Mouse (Mus musculus): ENCODE measurements around the gene Poldip3. TPM values are rescaled to one million over a fixed set of nuclear protein-coding genes. Genes with fewer than 3 reads are reported as not detected.
A peak's percentile ranks its signal among the peaks of the same experiment; 100 is the strongest.

Poldip3 gene
- polyA plus RNA-seq, 1 experiment from 2014 or later: 89.4 TPM

DNA sequence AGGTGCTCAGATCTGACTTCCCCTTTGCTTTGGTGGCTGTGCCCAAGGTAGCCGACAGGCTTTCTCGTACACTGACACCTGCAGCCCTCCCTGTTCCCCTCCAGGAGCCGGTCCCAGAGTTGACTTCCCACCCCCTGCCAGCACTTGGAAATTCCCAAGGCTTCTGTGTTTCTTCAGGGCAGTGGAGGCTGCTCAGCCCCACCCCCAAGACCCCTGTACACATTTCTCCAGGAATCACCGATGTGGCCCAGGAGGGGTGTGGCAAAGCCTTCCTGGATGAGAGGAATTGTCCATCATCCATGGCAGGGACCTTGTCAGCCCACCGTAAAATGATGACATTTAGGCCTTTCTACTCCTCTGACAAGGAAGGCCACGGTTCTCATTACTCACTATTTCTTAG is 37.9 kb downstream of the Poldip3 start:
- no peaks in the 10 kb centered on the region for H3K9me3 ChIP-seq (replicated peaks; ENCODE audit: control insufficient read depth, low read length)
- ATAC-seq (replicated peaks; ENCODE audit: insufficient number of reproducible peaks, low FRiP score, low TSS enrichment): no peak
- H3K4me1 ChIP-seq (ENCODE audit: control insufficient read depth, insufficient read depth, low read length): peaks cover 3% of the 10 kb centered on the region
- H3K27me3 ChIP-seq (ENCODE audit: control insufficient read depth, insufficient read depth, low read length): no peaks in the 10 kb centered on the region
- 0 out of 2 replicates have a peak, but pooled peaks cover 7% of the 10 kb centered on the region for H3K36me3 ChIP-seq (ENCODE audit: control insufficient read depth, insufficient read depth, low read length)
- no peak overlapping the region for H3K4me3 ChIP-seq (ENCODE audit: low read depth, low read length)
- no peak overlapping the region for H3K9ac ChIP-seq (ENCODE audit: low read depth, low read length)
- no peak overlapping the region for H3K4me2 ChIP-seq
- 44% methylated on average over 6 of the region's 6 CpGs for WGBS (ENCODE audit: insufficient replicate concordance)
- no peak overlapping the region for H3K27ac ChIP-seq (ENCODE audit: low read depth, low read length)

DNA sequence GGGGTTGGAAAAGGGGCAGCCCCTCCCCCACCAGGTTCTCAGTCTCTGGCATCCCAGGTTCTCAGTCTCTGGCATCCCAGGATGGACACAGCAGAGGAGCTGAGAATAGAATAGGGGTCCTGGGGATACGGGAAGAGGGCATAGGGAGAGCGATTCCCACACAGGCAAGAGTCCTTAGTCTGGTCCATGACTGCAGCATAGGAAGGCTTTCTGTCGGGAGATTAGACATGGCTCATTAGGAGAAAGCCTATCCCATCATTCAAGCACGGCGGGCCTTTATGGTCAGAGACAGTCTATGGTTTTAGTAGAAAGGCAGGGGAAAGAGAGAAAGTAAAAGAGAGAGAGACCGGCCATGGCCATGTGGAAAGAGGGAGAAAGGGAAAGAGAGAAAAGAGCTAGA is 41.4 kb downstream of the Poldip3 start:
- H3K27ac ChIP-seq (ENCODE audit: low read depth, low read length): no peak overlapping the region
- no peak overlapping the region for H3K4me3 ChIP-seq (ENCODE audit: low read depth, low read length)
- H3K36me3 ChIP-seq (ENCODE audit: control insufficient read depth, insufficient read depth, low read length): no peaks in the 10 kb centered on the region; the same call in 1 of the 2 replicates
- H3K4me2 ChIP-seq: no peak overlapping the region
- no peak overlapping the region for H3K9ac ChIP-seq (ENCODE audit: low read depth, low read length)
- 64% methylated on average over 6 of the region's 6 CpGs for WGBS (ENCODE audit: insufficient replicate concordance)
- no peaks in the 10 kb centered on the region for H3K9me3 ChIP-seq (replicated peaks; ENCODE audit: control insufficient read depth, low read length)
- H3K27me3 ChIP-seq (ENCODE audit: control insufficient read depth, insufficient read depth, low read length): no peaks in the 10 kb centered on the region
- no peak for ATAC-seq (replicated peaks; ENCODE audit: insufficient number of reproducible peaks, low FRiP score, low TSS enrichment)
- no peaks in the 10 kb centered on the region; the same call in 1 of the 2 replicates for H3K4me1 ChIP-seq (ENCODE audit: control insufficient read depth, insufficient read depth, low read length)

- H3K4me3 ChIP-seq (ENCODE audit: low read depth, low read length): no peak overlapping the region
- H3K4me2 ChIP-seq: no peak overlapping the region
- no peaks in the 10 kb centered on the region; the same call in 1 of the 2 replicates for H3K36me3 ChIP-seq (ENCODE audit: control insufficient read depth, insufficient read depth, low read length)
- no peak overlapping the region for H3K27ac ChIP-seq (ENCODE audit: low read depth, low read length)
- ATAC-seq (replicated peaks; ENCODE audit: insufficient number of reproducible peaks, low FRiP score, low TSS enrichment): no peak
- no peak overlapping the region for H3K9ac ChIP-seq (ENCODE audit: low read depth, low read length)
- no peaks in the 10 kb centered on the region for H3K9me3 ChIP-seq (replicated peaks; ENCODE audit: control insufficient read depth, low read length)
- H3K4me1 ChIP-seq (ENCODE audit: control insufficient read depth, insufficient read depth, low read length): peaks cover 5% of the 10 kb centered on the region
- H3K27me3 ChIP-seq (ENCODE audit: control insufficient read depth, insufficient read depth, low read length): no peaks in the 10 kb centered on the region
- WGBS (ENCODE audit: insufficient replicate concordance): 74% methylated on average over 6 of the region's 6 CpGs
Measured at GRCm38 (mm10) chr15:83106426-83106825, 42.8 kb downstream of the Poldip3 start.

GRCm38 (mm10) chr15:83103111-83103510 is 46.1 kb downstream of the Poldip3 start:
- no peaks in the 10 kb centered on the region for H3K9me3 ChIP-seq (replicated peaks; ENCODE audit: control insufficient read depth, low read length)
- peaks cover 16% of the 10 kb centered on the region for H3K4me1 ChIP-seq (ENCODE audit: control insufficient read depth, insufficient read depth, low read length)
- no peak overlapping the region for H3K27ac ChIP-seq (ENCODE audit: low read depth, low read length)
- no peak overlapping the region for H3K4me3 ChIP-seq (ENCODE audit: low read depth, low read length)
- H3K4me2 ChIP-seq: no peak overlapping the region
- H3K27me3 ChIP-seq (ENCODE audit: control insufficient read depth, insufficient read depth, low read length): 0 out of 2 replicates have a peak, but pooled peaks cover 2% of the 10 kb centered on the region
- no peak for ATAC-seq (replicated peaks; ENCODE audit: insufficient number of reproducible peaks, low FRiP score, low TSS enrichment)
- WGBS (ENCODE audit: insufficient replicate concordance): 78% methylated on average over 1 of the region's 1 CpGs
- no peaks in the 10 kb centered on the region; the same call in 1 of the 2 replicates for H3K36me3 ChIP-seq (ENCODE audit: control insufficient read depth, insufficient read depth, low read length)
- H3K9ac ChIP-seq (ENCODE audit: low read depth, low read length): no peak overlapping the region

DNA sequence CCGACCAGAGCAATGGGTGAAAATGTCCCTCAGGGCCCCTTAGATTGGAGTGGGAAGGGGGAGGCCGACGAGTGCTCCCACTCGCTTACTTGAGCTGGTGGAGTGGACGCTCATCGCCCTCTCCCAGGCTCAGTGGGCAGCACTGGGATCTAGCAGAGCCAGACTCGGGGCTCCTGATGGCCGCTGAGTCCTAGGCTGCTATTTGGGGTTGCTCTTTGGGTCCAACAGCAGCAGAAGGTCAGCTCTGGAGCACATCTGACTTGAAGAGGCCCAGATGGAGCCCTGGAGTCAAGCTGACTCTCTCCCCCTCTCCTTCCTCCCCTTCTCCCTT is 48.9 kb downstream of the Poldip3 start:
- Histone ChIP-seq H3K27me3 (ENCODE audit: control insufficient read depth, insufficient read depth, low read length) (0 out of 2 replicates have a peak, but pooled peaks cover 2% of the 10 kb centered on the region), H3K36me3 (ENCODE audit: control insufficient read depth, insufficient read depth, low read length) (no peaks in the 10 kb centered on the region; the same call in 1 of the 2 replicates), H3K4me2 (peak overlapping the region; percentile 87), H3K4me3 (ENCODE audit: low read depth, low read length) (peak overlapping the region; percentile 71), H3K9ac (ENCODE audit: low read depth, low read length) (peak overlapping the region; percentile 91), H3K27ac (ENCODE audit: low read depth, low read length) (peak overlapping the region; percentile 70), H3K4me1 (ENCODE audit: control insufficient read depth, insufficient read depth, low read length) (peaks cover 23% of the 10 kb centered on the region), H3K9me3 (replicated peaks; ENCODE audit: control insufficient read depth, low read length) (no peaks in the 10 kb centered on the region)
- no peak; the same call in 1 of the 2 replicates for ATAC-seq (replicated peaks; ENCODE audit: insufficient number of reproducible peaks, low FRiP score, low TSS enrichment)
- 2% methylated on average over 8 of the region's 8 CpGs for WGBS (ENCODE audit: insufficient replicate concordance)

DNA sequence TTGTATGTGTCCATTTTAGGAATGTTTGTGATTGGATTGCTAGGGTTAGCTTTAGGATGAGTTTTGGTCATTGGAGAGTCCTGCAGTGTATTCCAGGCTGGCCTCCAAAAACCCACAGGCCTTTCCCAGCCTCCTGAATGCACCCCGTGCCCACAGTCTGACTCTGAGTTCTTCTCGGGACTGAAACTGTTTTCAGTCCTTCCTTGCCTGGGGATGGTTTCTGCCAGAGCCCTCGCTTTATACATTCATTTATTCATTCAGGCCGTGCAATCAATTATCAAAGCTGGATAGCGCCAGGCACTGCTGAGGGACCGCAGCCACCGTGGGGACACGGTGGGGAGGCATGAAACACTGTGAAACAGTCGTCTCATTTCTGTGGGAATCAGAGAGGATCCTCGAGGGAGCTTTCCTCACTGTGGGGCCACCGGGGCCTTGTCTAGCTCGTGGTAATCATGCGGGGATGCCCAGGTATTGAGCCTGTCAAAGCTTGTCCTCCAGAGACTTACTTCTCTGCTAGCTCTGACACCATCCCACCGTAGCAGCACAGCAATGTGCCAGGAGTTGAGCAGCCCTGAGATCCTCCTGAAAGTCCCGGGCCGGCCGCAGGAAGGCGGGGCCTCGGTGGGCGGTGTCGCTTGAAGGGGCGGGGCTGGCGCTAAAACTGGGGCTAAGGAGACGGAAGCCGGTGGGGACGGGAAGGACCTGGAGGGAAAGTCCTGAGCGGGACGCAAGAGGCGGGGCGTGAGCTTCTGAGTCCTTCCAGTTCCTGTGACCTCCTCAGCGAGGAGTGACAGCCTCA is 49.5 kb downstream of the Poldip3 start:
- ATAC-seq (replicated peaks; ENCODE audit: insufficient number of reproducible peaks, low FRiP score, low TSS enrichment): peak; percentile 82
- WGBS (ENCODE audit: insufficient replicate concordance): 3% methylated on average over 31 of the region's 31 CpGs
- Histone ChIP-seq H3K27ac (ENCODE audit: low read depth, low read length) (peak overlapping the region; percentile 70), H3K27me3 (ENCODE audit: control insufficient read depth, insufficient read depth, low read length) (0 out of 2 replicates have a peak, but pooled peaks cover 2% of the 10 kb centered on the region), H3K4me1 (ENCODE audit: control insufficient read depth, insufficient read depth, low read length) (peaks cover 23% of the 10 kb centered on the region), H3K36me3 (ENCODE audit: control insufficient read depth, insufficient read depth, low read length) (no peaks in the 10 kb centered on the region), H3K4me2 (peak overlapping the region; percentile 87), H3K9ac (ENCODE audit: low read depth, low read length) (peak overlapping the region; percentile 91), H3K9me3 (replicated peaks; ENCODE audit: control insufficient read depth, low read length) (no peaks in the 10 kb centered on the region), H3K4me3 (ENCODE audit: low read depth, low read length) (peak overlapping the region; percentile 71)

DNA sequence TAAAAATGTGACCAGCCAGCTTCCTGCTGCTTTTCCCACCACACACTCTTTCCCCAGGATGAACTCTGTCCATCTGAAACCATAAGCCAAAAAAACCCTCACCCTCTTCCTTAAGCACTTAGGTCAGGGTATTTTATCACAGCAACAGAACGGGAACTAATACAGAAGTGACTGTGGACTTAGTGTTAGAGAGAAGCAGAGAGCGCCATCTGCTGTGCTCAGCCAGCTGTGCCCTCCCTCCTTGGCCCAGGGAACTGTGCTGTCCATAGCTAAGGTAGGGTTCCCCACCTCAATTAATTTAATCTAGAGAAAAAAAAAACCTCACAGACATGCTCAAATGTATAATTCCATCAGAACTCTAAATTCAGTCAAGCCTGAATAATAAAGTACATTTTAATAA is 53.2 kb downstream of the Poldip3 start:
- H3K4me3 ChIP-seq (ENCODE audit: low read depth, low read length): no peak overlapping the region
- H3K9me3 ChIP-seq (replicated peaks; ENCODE audit: control insufficient read depth, low read length): no peaks in the 10 kb centered on the region
- H3K4me2 ChIP-seq: no peak overlapping the region
- no peak overlapping the region for H3K9ac ChIP-seq (ENCODE audit: low read depth, low read length)
- 39% methylated on average over 2 of the region's 2 CpGs for WGBS (ENCODE audit: insufficient replicate concordance)
- H3K27ac ChIP-seq (ENCODE audit: low read depth, low read length): no peak overlapping the region
- 0 out of 2 replicates have a peak, but pooled peaks cover 2% of the 10 kb centered on the region for H3K27me3 ChIP-seq (ENCODE audit: control insufficient read depth, insufficient read depth, low read length)
- no peak for ATAC-seq (replicated peaks; ENCODE audit: insufficient number of reproducible peaks, low FRiP score, low TSS enrichment)
- no peaks in the 10 kb centered on the region for H3K36me3 ChIP-seq (ENCODE audit: control insufficient read depth, insufficient read depth, low read length)
- H3K4me1 ChIP-seq (ENCODE audit: control insufficient read depth, insufficient read depth, low read length): peaks cover 16% of the 10 kb centered on the region

GRCm38 (mm10) chr15:83093687-83094086 is 55.5 kb downstream of the Poldip3 start:
- H3K36me3 ChIP-seq (ENCODE audit: control insufficient read depth, insufficient read depth, low read length): no peaks in the 10 kb centered on the region
- 75% methylated on average over 2 of the region's 2 CpGs for WGBS (ENCODE audit: insufficient replicate concordance)
- no peak overlapping the region for H3K4me2 ChIP-seq
- no peak for ATAC-seq (replicated peaks; ENCODE audit: insufficient number of reproducible peaks, low FRiP score, low TSS enrichment)
- H3K27ac ChIP-seq (ENCODE audit: low read depth, low read length): no peak overlapping the region
- no peak overlapping the region for H3K9ac ChIP-seq (ENCODE audit: low read depth, low read length)
- no peak overlapping the region for H3K4me3 ChIP-seq (ENCODE audit: low read depth, low read length)
- H3K27me3 ChIP-seq (ENCODE audit: control insufficient read depth, insufficient read depth, low read length): peaks cover 12% of the 10 kb centered on the region
- H3K9me3 ChIP-seq (replicated peaks; ENCODE audit: control insufficient read depth, low read length): no peaks in the 10 kb centered on the region
- H3K4me1 ChIP-seq (ENCODE audit: control insufficient read depth, insufficient read depth, low read length): 0 out of 2 replicates have a peak, but pooled peaks cover 14% of the 10 kb centered on the region

All from heart, embryonic 11.5 days (tissue).